Mouse (Mus musculus) heart, embryonic 11.5 days (tissue): Measurements from ENCODE around the gene Lpar5. TPM values are rescaled to one million over a fixed set of nuclear protein-coding genes. Genes with fewer than 3 reads are reported as not detected.
"Not testable (repeated sequence)": the region's sequence is repeated elsewhere in the genome, so short reads cannot be mapped to it uniquely, and the experiment has no call there.

Experiments
- ATAC-seq: fragments of 200-750 bp; cut with Nextera tagmentation; replicated peaks from 2 replicates; pipeline ENCODE4 v1.8.0; 2017; ENCODE audit warnings: moderate library complexity; ENCODE audit not compliant: insufficient number of reproducible peaks, low FRiP score, low TSS enrichment
- H3K27ac ChIP-seq: fragments of 300-500 bp; sonication (generic); 2 replicates; pipeline ENCODE4 v1.5.1; 2014; ENCODE audit warnings: mild to moderate bottlenecking, low read depth, low read length
- H3K27me3 ChIP-seq: fragments of 300-500 bp; sonication (generic); 2 replicates; pipeline ENCODE4 v1.6.1; 2014; ENCODE audit warnings: mild to moderate bottlenecking, low read length, mixed read lengths; ENCODE audit not compliant: control insufficient read depth, insufficient read depth
- H3K36me3 ChIP-seq: fragments of 300-500 bp; sonication (generic); 2 replicates; pipeline ENCODE4 v1.6.1; 2014; ENCODE audit warnings: mild to moderate bottlenecking, low read length, moderate library complexity, mixed read lengths; ENCODE audit not compliant: control insufficient read depth, insufficient read depth
- H3K4me1 ChIP-seq: fragments of 300-500 bp; sonication (generic); 2 replicates; pipeline ENCODE4 v1.6.1; 2014; ENCODE audit warnings: low read length; ENCODE audit not compliant: control insufficient read depth, insufficient read depth
- H3K4me2 ChIP-seq: fragments of 300-500 bp; sonication (generic); 2 replicates; pipeline ENCODE4 v1.6.1; 2014; ENCODE audit warnings: mild to moderate bottlenecking, moderate library complexity
- H3K4me3 ChIP-seq: fragments of 300-500 bp; sonication (generic); 2 replicates; pipeline ENCODE4 v1.5.1; 2014; ENCODE audit warnings: low read depth, low read length
- H3K9ac ChIP-seq: fragments of 300-500 bp; sonication (generic); 2 replicates; pipeline ENCODE4 v1.6.1; 2014; ENCODE audit warnings: mild to moderate bottlenecking, low read depth, low read length, moderate library complexity
- H3K9me3 ChIP-seq: fragments of 300-500 bp; sonication (generic); replicated peaks from 2 replicates; pipeline ENCODE4 v1.6.1; 2016; ENCODE audit warnings: low read length; ENCODE audit not compliant: control insufficient read depth
- WGBS: fragments of 180-500 bp; shearing (Covaris S2); extraction: QIAGEN DNeasy Blood & Tissue Kit; methylation state at CpG from one replicate; pipeline ENCODE4 v1.1.7; 2014; ENCODE audit not compliant: insufficient replicate concordance; 5-methylcytosine and 5-hydroxymethylcytosine counted together
- polyA plus RNA-seq: library from polyadenylated mRNA; unstranded; fragments of >200 nt; fragmentation: Nextera tagmentation; extraction: Ambion mirVana; gene quantifications from 2 replicates; pipeline ENCODE4 v1.2.1, GENCODE M21; 2014

The Lpar5 gene
- polyA plus RNA-seq, 1 experiment from 2014 or later, result 0.27 TPM

DNA sequence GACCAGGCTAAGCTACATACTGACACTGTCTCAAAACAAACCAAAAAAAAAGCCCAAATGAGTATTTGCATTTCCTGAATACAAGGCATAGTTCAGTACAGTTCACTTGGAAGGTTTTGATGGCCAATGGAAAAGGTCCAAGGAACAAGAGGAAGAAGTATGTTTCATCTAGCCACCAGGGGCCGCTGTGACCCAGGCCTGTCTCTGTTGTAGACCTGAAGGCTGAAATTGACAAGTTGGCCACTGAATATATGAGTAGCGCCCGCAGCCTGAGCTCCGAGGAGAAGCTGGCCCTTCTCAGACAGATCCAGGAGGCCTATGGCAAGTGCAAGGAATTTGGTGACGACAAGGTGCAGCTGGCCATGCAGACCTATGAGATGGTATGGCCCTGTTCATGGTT, 21.0 kb upstream of the Lpar5 start:
- Histone ChIP-seq H3K9ac (no peak overlapping the region), H3K4me3 (no peak overlapping the region), H3K9me3 (no peaks in the 10 kb centered on the region), H3K4me1 (no peaks in the 10 kb centered on the region), H3K27me3 (no peaks in the 10 kb centered on the region), H3K36me3 (peaks cover 20% of the 10 kb centered on the region), H3K27ac (no peak overlapping the region), H3K4me2 (no peak overlapping the region)
- 42% methylated on average over 5 of the region's 5 CpGs for WGBS
- no peak for ATAC-seq

DNA sequence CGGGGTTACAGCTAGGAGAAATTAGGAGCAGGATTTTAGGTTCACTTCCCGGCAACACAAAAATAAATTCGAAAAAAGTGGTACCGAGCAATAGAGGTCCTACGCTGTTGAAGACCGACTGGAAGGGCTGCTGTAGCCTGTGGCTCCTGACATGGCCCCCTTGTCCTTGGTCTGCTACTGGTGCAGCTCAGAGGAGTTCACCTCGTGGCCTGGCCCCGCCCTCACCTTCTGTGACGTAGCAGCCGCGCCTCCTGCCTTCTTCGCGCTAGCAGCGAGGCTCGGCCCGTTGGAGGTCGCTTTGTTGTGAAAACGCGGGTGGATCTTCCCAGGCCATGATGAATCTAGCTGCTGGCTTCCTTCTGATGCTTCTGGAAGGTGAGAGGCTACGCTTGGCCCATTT, 18.0 kb upstream of the Lpar5 start, which contains the start of gene Acrbp:
TSS of gene Acrbp (plus strand) at position 12 of the 400 bp plus-strand sequence.
- Histone ChIP-seq H3K4me3 (no peak within 1 kb of the TSS), H3K4me2 (no peak within 1 kb of the TSS), H3K9ac (no peak within 1 kb of the TSS)

DNA sequence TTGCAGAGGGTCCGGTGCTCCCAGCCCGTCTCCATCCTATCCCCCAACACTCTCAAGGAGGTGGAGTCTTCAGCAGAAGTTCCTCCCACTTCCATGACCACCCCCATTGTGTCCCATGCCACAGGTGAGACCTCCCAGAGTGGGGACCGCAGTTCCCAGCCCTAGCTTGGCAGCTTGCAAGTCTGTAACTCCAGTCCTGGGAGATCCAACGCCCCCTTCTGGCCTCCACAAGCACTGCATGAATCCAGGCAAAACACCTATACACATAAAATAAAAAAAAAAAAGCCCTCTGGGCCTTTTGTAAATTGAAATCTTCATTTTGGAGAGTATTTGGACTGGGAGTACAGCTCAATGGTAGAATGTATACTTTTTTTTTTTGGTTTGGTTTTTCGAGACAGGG, 16.5 kb upstream of the Lpar5 start:
- H3K4me3 ChIP-seq, result no peak overlapping the region
- no peaks in the 10 kb centered on the region for H3K4me1 ChIP-seq
- H3K9me3 ChIP-seq, result no peaks in the 10 kb centered on the region
- no peak for ATAC-seq
- H3K9ac ChIP-seq, result no peak overlapping the region
- H3K36me3 ChIP-seq, result peaks cover 21% of the 10 kb centered on the region
- H3K4me2 ChIP-seq, result no peak overlapping the region
- no peak overlapping the region for H3K27ac ChIP-seq
- WGBS, result 53% methylated on average over 5 of the region's 5 CpGs
- H3K27me3 ChIP-seq, result no peaks in the 10 kb centered on the region

More for the DNA sequence above, 18.0 kb upstream of the Lpar5 start, which contains the start of gene Acrbp:
- Histone ChIP-seq H3K9me3 (no peaks in the 10 kb centered on the region), H3K36me3 (peaks cover 25% of the 10 kb centered on the region), H3K27ac (no peak within 1 kb of the TSS), H3K27me3 (no peaks in the 10 kb centered on the region), H3K4me1 (no peaks in the 10 kb centered on the region)
- 33% methylated on average over 20 of the region's 20 CpGs for WGBS
- no peak for ATAC-seq

DNA sequence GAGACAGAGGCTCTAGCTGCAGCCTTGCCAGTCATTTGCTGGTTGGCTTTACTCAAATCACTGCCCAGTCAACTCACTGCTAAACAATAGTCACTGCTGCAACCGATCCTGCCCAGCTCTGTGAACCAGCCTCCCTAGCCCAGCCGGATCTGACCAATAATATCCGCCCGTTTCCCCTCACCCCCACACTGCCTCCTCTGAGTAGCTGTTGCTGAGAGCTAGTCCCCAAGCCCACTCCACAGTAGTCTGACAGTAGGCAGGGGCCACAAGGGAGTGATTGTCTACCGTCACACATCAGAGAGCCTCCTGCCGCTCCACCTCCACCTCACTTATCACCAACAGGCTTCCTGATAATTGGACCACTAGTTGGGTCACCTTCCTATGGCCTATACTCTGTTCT, 6.2 kb upstream of the Lpar5 start:
- peak; percentile 51; the same call in 1 of the 2 replicates for ATAC-seq
- Histone ChIP-seq H3K36me3 (no peaks in the 10 kb centered on the region), H3K4me1 (peaks cover 13% of the 10 kb centered on the region), H3K4me2 (peak overlapping the region; percentile 34), H3K27ac (no peak overlapping the region), H3K4me3 (no peak overlapping the region), H3K27me3 (0 out of 2 replicates have a peak, but pooled peaks cover 2% of the 10 kb centered on the region), H3K9ac (peak overlapping the region; percentile 34; the same call in 1 of the 2 replicates), H3K9me3 (no peaks in the 10 kb centered on the region)
- 16% methylated on average over 6 of the region's 6 CpGs for WGBS

DNA sequence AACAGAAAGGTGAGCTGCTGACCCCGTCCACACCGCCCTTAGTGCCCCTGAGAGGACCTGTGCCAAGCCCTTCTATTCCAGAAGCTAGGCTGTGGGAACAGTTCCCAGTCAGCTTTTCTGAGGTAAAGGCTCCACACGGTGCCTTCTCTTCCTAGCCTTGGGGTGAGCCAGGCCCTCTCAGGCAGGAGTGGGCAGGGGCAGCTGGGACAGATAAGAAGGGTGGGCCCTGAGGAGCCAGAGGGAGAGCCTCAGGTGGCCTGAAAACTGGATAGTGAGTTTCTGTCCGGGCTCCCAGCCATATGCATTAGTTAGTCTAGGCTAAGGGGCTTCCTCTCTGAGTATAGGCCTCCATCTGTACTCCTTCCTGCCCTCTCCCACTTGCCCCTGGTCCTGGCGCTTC, 5.2 kb upstream of the Lpar5 start:
- Histone ChIP-seq H3K9me3 (no peaks in the 10 kb centered on the region), H3K36me3 (no peaks in the 10 kb centered on the region), H3K4me2 (no peak overlapping the region), H3K27ac (no peak overlapping the region), H3K4me3 (no peak overlapping the region), H3K27me3 (0 out of 2 replicates have a peak, but pooled peaks cover 2% of the 10 kb centered on the region), H3K4me1 (peaks cover 13% of the 10 kb centered on the region), H3K9ac (no peak overlapping the region)
- WGBS, result 73% methylated on average over 5 of the region's 5 CpGs
- ATAC-seq, result no peak

DNA sequence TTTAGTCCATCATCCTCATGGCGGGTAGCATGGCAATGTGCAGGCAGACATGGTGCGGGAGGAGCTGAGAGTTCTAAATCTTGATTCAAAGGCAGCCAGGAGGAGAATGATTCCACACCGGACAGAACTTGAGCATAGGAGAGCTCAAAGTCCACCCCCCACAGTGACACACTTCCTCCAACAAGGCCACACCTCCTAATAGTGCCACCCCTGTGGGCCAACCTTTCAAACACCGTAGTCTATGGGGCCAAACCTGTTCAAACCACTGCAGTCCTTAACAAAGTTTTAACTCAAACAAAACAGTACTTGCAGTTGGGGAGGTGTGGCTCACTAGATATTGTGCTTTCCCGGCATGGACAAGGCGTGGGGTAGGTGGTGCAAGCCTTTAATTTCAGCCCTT, 3.8 kb upstream of the Lpar5 start:
- Histone ChIP-seq H3K9ac (no peak overlapping the region), H3K36me3 (no peaks in the 10 kb centered on the region), H3K4me3 (no peak overlapping the region), H3K27me3 (0 out of 2 replicates have a peak, but pooled peaks cover 2% of the 10 kb centered on the region), H3K9me3 (no peaks in the 10 kb centered on the region), H3K4me2 (no peak overlapping the region), H3K4me1 (peaks cover 13% of the 10 kb centered on the region), H3K27ac (no peak overlapping the region)
- ATAC-seq, result no peak
- 80% methylated on average over 6 of the region's 6 CpGs for WGBS

DNA sequence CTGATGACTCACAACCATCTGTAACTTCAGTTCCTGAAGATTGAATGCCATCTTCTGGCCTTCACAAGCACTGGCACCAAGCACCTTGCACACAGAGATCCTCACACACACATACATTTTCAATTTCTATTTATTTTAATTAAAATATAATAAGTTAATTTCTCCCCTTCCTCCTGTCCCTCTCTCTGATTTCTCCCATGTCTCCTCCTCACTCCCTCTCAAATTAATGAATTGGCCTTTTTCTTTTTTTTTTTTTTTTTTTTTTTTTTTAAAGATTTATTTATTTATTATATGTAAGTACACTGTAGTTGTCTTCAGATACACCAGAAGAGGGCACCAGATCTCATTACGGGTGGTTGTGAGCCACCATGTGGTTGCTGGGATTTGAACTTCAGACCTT, 2.5 kb upstream of the Lpar5 start:
- ATAC-seq, H3K27ac ChIP-seq, H3K27me3 ChIP-seq, H3K9ac ChIP-seq, H3K9me3 ChIP-seq, H3K36me3 ChIP-seq, H3K4me2 ChIP-seq, H3K4me3 ChIP-seq: not testable (repeated sequence)
- peaks cover 13% of the 10 kb centered on the region for H3K4me1 ChIP-seq
- WGBS, result no CpG with 5 or more reads among the region's 1 CpGs

DNA sequence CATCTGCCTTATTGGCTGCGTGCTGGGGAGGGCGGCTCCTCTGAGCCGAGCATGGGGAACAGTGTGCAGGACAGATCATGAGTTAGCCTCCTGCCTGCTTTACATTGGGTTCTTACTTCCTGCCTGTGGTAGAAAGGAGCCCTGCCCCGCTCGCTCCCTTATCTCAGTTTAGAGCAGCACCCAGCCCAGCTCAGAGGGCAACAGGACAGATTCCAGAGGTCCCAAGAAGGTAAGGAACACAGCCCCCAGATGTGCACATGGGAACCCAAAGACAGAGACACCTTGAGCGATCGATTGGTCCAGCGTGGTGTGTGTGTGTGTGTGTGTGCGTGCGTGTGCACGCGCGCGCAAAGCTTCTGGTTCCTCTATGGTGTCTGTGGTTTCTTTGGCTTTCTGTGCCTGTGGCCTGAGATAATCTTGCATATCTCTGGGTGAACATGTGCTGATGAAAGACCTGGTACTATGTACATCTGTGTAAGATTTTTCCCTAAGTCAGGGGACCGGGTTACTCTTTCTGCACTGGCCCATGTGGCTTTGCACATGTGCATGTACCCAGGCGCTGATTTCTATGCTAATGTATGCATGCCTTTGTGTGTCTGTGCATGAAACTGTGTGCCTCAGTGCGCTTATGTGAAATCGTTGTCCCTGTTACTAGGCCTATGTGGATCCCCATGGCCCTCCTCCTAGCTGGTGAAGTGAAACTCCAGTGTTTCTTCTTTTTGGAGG, 3.6 kb downstream of the Lpar5 start:
- 74% methylated on average over 18 of the region's 18 CpGs for WGBS
- Histone ChIP-seq H3K27ac (0 out of 2 replicates have a peak overlapping the region, but pooled peaks have one; percentile 29), H3K4me3 (no peak overlapping the region), H3K9me3 (no peaks in the 10 kb centered on the region), H3K4me2 (no peak overlapping the region), H3K9ac (no peak overlapping the region), H3K36me3 (no peaks in the 10 kb centered on the region), H3K4me1 (peaks cover 8% of the 10 kb centered on the region), H3K27me3 (no peaks in the 10 kb centered on the region)
- no peak for ATAC-seq

DNA sequence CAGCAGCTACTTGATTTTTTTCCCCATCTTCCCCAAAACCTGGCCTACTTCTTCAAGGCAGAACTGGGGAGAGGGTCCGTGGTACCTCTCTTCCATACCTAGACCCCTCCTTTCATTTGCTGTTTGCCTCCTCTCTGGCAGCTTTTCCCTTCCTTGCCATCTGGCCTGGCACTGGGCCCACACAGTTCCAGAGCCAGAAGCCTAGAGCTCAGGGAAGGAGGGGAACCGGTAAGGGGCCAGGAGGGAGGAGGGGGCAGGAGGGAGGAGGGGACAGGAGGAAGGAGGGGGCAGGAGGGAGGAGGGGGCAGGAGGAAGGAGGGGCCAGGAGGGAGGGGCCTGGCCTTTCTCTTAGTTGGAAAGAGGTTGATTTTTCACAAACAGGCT, 4.2 kb downstream of the Lpar5 start:
- ATAC-seq, result no peak; the same call in 1 of the 2 replicates
- no peak overlapping the region for H3K9ac ChIP-seq
- 24% methylated on average over 2 of the region's 2 CpGs for WGBS
- no peaks in the 10 kb centered on the region for H3K36me3 ChIP-seq
- peaks cover 8% of the 10 kb centered on the region for H3K4me1 ChIP-seq
- no peaks in the 10 kb centered on the region for H3K9me3 ChIP-seq
- no peak overlapping the region for H3K4me3 ChIP-seq
- H3K27me3 ChIP-seq, result no peaks in the 10 kb centered on the region
- no peak overlapping the region for H3K4me2 ChIP-seq
- H3K27ac ChIP-seq, result 0 out of 2 replicates have a peak overlapping the region, but pooled peaks have one; percentile 29
